Mouse (Mus musculus): Measurements from ENCODE around the gene Aldh1l1.
"Not testable (repeated sequence)": the region's sequence is repeated elsewhere in the genome, so short reads cannot be mapped to it uniquely, and the experiment has no call there.

Gene Aldh1l1

GRCm38 (mm10) chr6:90619936-90620335 is 133.7 kb downstream of the Aldh1l1 start:
- in situ Hi-C loops (cut with MboI, MseI), result no loop called here

- in situ Hi-C loops (cut with MboI, MseI), result no loop called here
Observed at GRCm38 (mm10) chr6:90620791-90621583, 134.8 kb downstream of the Aldh1l1 start.

- in situ Hi-C loops (cut with MboI, MseI), result no loop called here
Observed at GRCm38 (mm10) chr6:90621584-90621890, 135.3 kb downstream of the Aldh1l1 start.

- in situ Hi-C loops (cut with MboI, MseI), result no loop called here
Observed at GRCm38 (mm10) chr6:90622758-90623455, 136.7 kb downstream of the Aldh1l1 start.

- in situ Hi-C loops (cut with MboI, MseI), result no loop called here
Observed at GRCm38 (mm10) chr6:90623456-90623836, 137.2 kb downstream of the Aldh1l1 start.

- in situ Hi-C loops (cut with MboI, MseI), result no loop called here
Observed at GRCm38 (mm10) chr6:90624184-90624583, 138.0 kb downstream of the Aldh1l1 start.

GRCm38 (mm10) chr6:90624733-90625132 is 138.5 kb downstream of the Aldh1l1 start:
- in situ Hi-C loops (cut with MboI, MseI), result no loop called here

GRCm38 (mm10) chr6:90625207-90625994 is 139.2 kb downstream of the Aldh1l1 start:
- in situ Hi-C loops (cut with MboI, MseI), result no loop called here

- in situ Hi-C loops (cut with MboI, MseI), result no loop called here
Observed at GRCm38 (mm10) chr6:90627556-90627955, 141.3 kb downstream of the Aldh1l1 start.

- in situ Hi-C loops (cut with MboI, MseI), result no loop called here
Observed at GRCm38 (mm10) chr6:90629506-90629905, 143.3 kb downstream of the Aldh1l1 start.

GRCm38 (mm10) chr6:90630427-90630826 is 144.2 kb downstream of the Aldh1l1 start:
- in situ Hi-C loops (cut with MboI, MseI), result no loop called here

GRCm38 (mm10) chr6:90632526-90632925 is 146.3 kb downstream of the Aldh1l1 start:
- in situ Hi-C loops (cut with MboI, MseI), result not testable (repeated sequence)

GRCm38 (mm10) chr6:90635081-90635480 is 148.9 kb downstream of the Aldh1l1 start:
- in situ Hi-C loops (cut with MboI, MseI), result no loop called here

- in situ Hi-C loops (cut with MboI, MseI), result no loop called here
Observed at GRCm38 (mm10) chr6:90635611-90636010, 149.4 kb downstream of the Aldh1l1 start.

GRCm38 (mm10) chr6:90643057-90643456 is 156.8 kb downstream of the Aldh1l1 start:
- in situ Hi-C loops (cut with MboI, MseI), result no loop called here

GRCm38 (mm10) chr6:90644965-90645364 is 158.7 kb downstream of the Aldh1l1 start:
- in situ Hi-C loops (cut with MboI, MseI), result no loop called here

GRCm38 (mm10) chr6:90648391-90648790 is 162.2 kb downstream of the Aldh1l1 start:
- in situ Hi-C loops (cut with MboI, MseI), result no loop called here

GRCm38 (mm10) chr6:90649279-90649678 is 163.1 kb downstream of the Aldh1l1 start:
- in situ Hi-C loops (cut with MboI, MseI), result no loop called here

All from regulatory T cell (primary cell).